Mouse (Mus musculus) heart, postnatal 0 days (tissue): ENCODE data around the gene Arl5a.

Experiments used
- CTCF ChIP-seq: IDR thresholded peaks from 2 replicates; pipeline ENCODE4 v1.5.1; 2016; ENCODE audit warnings: antibody characterized with exemption, control low read depth, low read depth
- EP300 ChIP-seq: IDR thresholded peaks from 2 replicates; pipeline ENCODE4 v1.6.1; 2016; ENCODE audit warnings: antibody characterized with exemption, low read depth

- TF ChIP-seq CTCF (no peak), EP300 (no peak)
Measured at GRCm38 (mm10) chr2:52351029-52351428, 73.7 kb downstream of the Arl5a start.
